ENCODE assay signal across 25 mouse cellular contexts in genomic region chr16:77471868-77472267, GRCm38 (mm10).
DNase-seq lines count a peak whose midpoint lies in the region; ATAC-seq lines count a peak whose summit lies in the region.
"Had no signal": no experiment of that assay in that cellular context is flagged by ENCODE, and none has a peak within 500 bp of the region (broad histone marks: within the 10 kb centered on the region; RNA-seq: fewer than 3 reads in every experiment).

No protein-coding gene starts in this region.

- no peaks in the 10 kb centered on the region for H3K4me1 ChIP-seq in intestine, embryonic 14.5 days (replicated peaks; ENCODE audit: control insufficient read depth, insufficient read depth, low read length)
- H3K4me1 ChIP-seq in intestine, embryonic 15.5 days (replicated peaks): no peaks in the 10 kb centered on the region
- peaks cover 3% of the 10 kb centered on the region; the same call in 1 of the 2 replicates for H3K4me1 ChIP-seq in hindbrain, embryonic 13.5 days (replicated peaks)
- H3K4me1 ChIP-seq in hindbrain, embryonic 14.5 days (replicated peaks; ENCODE audit: control insufficient read depth, insufficient read depth, low read length): no peaks in the 10 kb centered on the region
- H3K4me1 ChIP-seq in neural tube, embryonic 14.5 days (ENCODE audit: control insufficient read depth, insufficient read depth, low read length): no peaks in the 10 kb centered on the region
- H3K4me1 ChIP-seq: embryonic facial prominence, embryonic 13.5 days; forebrain, embryonic 10.5 days; hindbrain, embryonic 15.5 days; limb, embryonic 10.5 days; limb, embryonic 15.5 days; liver, embryonic 13.5 days; midbrain, embryonic 12.5 days; stomach, embryonic 15.5 days had no signal

- no peaks in the 10 kb centered on the region for H3K9me3 ChIP-seq in intestine, embryonic 14.5 days (ENCODE audit: control insufficient read depth, low read length)
- no peaks in the 10 kb centered on the region for H3K9me3 ChIP-seq in intestine, embryonic 15.5 days
- no peaks in the 10 kb centered on the region for H3K9me3 ChIP-seq in hindbrain, embryonic 13.5 days
- H3K9me3 ChIP-seq in hindbrain, embryonic 14.5 days (ENCODE audit: control insufficient read depth, low read length): no peaks in the 10 kb centered on the region
- no peaks in the 10 kb centered on the region for H3K9me3 ChIP-seq in neural tube, embryonic 14.5 days (ENCODE audit: control insufficient read depth, low read length)
- H3K9me3 ChIP-seq: embryonic facial prominence, embryonic 13.5 days; forebrain, embryonic 10.5 days; hindbrain, embryonic 15.5 days; limb, embryonic 10.5 days; limb, embryonic 15.5 days; liver, embryonic 13.5 days; midbrain, embryonic 12.5 days; stomach, embryonic 15.5 days had no signal

- H3K27me3 ChIP-seq in intestine, embryonic 14.5 days (replicated peaks; ENCODE audit: control insufficient read depth, insufficient read depth, low read length): no peaks in the 10 kb centered on the region
- no peaks in the 10 kb centered on the region for H3K27me3 ChIP-seq in intestine, embryonic 15.5 days (replicated peaks)
- no peaks in the 10 kb centered on the region for H3K27me3 ChIP-seq in hindbrain, embryonic 13.5 days
- no peaks in the 10 kb centered on the region for H3K27me3 ChIP-seq in hindbrain, embryonic 14.5 days (ENCODE audit: control insufficient read depth, insufficient read depth, low read length)
- no peaks in the 10 kb centered on the region for H3K27me3 ChIP-seq in neural tube, embryonic 14.5 days (ENCODE audit: control insufficient read depth, insufficient read depth, low read length)
- H3K27me3 ChIP-seq: embryonic facial prominence, embryonic 13.5 days; hindbrain, embryonic 15.5 days; limb, embryonic 15.5 days; liver, embryonic 13.5 days; midbrain, embryonic 12.5 days; stomach, embryonic 15.5 days had no signal

- 91% methylated on average over 3 of the region's 3 CpGs for WGBS in intestine, embryonic 14.5 days
- WGBS in intestine, embryonic 15.5 days: 100% methylated on average over 3 of the region's 3 CpGs
- WGBS in hindbrain, embryonic 13.5 days: 96% methylated on average over 3 of the region's 3 CpGs
- 95% methylated on average over 3 of the region's 3 CpGs for WGBS in hindbrain, embryonic 14.5 days
- 92% methylated on average over 3 of the region's 3 CpGs for WGBS in neural tube, embryonic 14.5 days

- 0 out of 2 replicates have a peak, but pooled peaks have one; percentile 36 for ATAC-seq in intestine, embryonic 14.5 days (replicated peaks; ENCODE audit: low FRiP score, low TSS enrichment, low read depth)
- no peak for ATAC-seq in intestine, embryonic 15.5 days
- ATAC-seq in hindbrain, embryonic 13.5 days (ENCODE audit: low FRiP score): peak; percentile 60
- ATAC-seq in hindbrain, embryonic 14.5 days (ENCODE audit: low FRiP score): peak; percentile 40; the same call in 1 of the 2 replicates
- ATAC-seq in neural tube, embryonic 14.5 days (ENCODE audit: low read depth): 0 out of 2 replicates have a peak, but pooled peaks have one; percentile 54
- ATAC-seq: activated CD4-positive, CD25-positive, alpha-beta regulatory T cell, adult 4 months; intestine, postnatal 0 days had no signal

- H3K9ac ChIP-seq in intestine, embryonic 14.5 days (ENCODE audit: low read length): no peak overlapping the region
- H3K9ac ChIP-seq in intestine, embryonic 15.5 days: no peak overlapping the region
- H3K9ac ChIP-seq in hindbrain, embryonic 13.5 days: no peak overlapping the region
- no peak overlapping the region for H3K9ac ChIP-seq in hindbrain, embryonic 14.5 days
- no peak overlapping the region for H3K9ac ChIP-seq in neural tube, embryonic 14.5 days (replicated peaks; ENCODE audit: low read depth, low read length)
- H3K9ac ChIP-seq: embryonic facial prominence, embryonic 13.5 days; hindbrain, embryonic 15.5 days; limb, embryonic 15.5 days; liver, embryonic 13.5 days; midbrain, embryonic 12.5 days; stomach, embryonic 15.5 days had no signal

- no peak for DNase-seq in intestine, embryonic 14.5 days (ENCODE audit: low spot score)
- DNase-seq in hindbrain, embryonic 14.5 days (ENCODE audit: low spot score): no peak
- no peak for DNase-seq in embryo, embryonic 10 days (ENCODE audit: low spot score)
- DNase-seq: adrenal gland, adult 2 months; cerebellum, adult 8-10 months; cerebellum, postnatal 36 days; gastrocnemius, postnatal 14 days; heart, postnatal 14 days; kidney, adult 9 months; layer of hippocampus, adult 9-11 months; liver, embryonic 13.5 days; lung, adult 2 months; right cerebral cortex, postnatal 25 days had no signal

- no peak overlapping the region for H3K27ac ChIP-seq in intestine, embryonic 14.5 days (ENCODE audit: low read depth)
- no peak overlapping the region for H3K27ac ChIP-seq in intestine, embryonic 15.5 days
- H3K27ac ChIP-seq in hindbrain, embryonic 13.5 days: 0 out of 2 replicates have a peak overlapping the region, but pooled peaks have one; percentile 9
- H3K27ac ChIP-seq in hindbrain, embryonic 14.5 days: no peak overlapping the region
- H3K27ac ChIP-seq in neural tube, embryonic 14.5 days (ENCODE audit: low read depth, low read length): no peak overlapping the region
- H3K27ac ChIP-seq: embryonic facial prominence, embryonic 13.5 days; forebrain, embryonic 10.5 days; hindbrain, embryonic 15.5 days; limb, embryonic 10.5 days; limb, embryonic 15.5 days; liver, embryonic 13.5 days; midbrain, embryonic 12.5 days; stomach, embryonic 15.5 days had no signal

- H3K36me3 ChIP-seq in intestine, embryonic 14.5 days (ENCODE audit: control insufficient read depth, insufficient read depth, low read length): no peaks in the 10 kb centered on the region
- no peaks in the 10 kb centered on the region for H3K36me3 ChIP-seq in intestine, embryonic 15.5 days
- H3K36me3 ChIP-seq in hindbrain, embryonic 13.5 days: peaks cover 17% of the 10 kb centered on the region; the same call in 1 of the 2 replicates
- no peaks in the 10 kb centered on the region for H3K36me3 ChIP-seq in hindbrain, embryonic 14.5 days (replicated peaks; ENCODE audit: control insufficient read depth, insufficient read depth)
- no peaks in the 10 kb centered on the region for H3K36me3 ChIP-seq in neural tube, embryonic 14.5 days (ENCODE audit: control insufficient read depth, insufficient read depth, low read length)
- H3K36me3 ChIP-seq: embryonic facial prominence, embryonic 13.5 days; hindbrain, embryonic 15.5 days; liver, embryonic 13.5 days; stomach, embryonic 15.5 days had no signal

- H3K4me3 ChIP-seq in intestine, embryonic 14.5 days (ENCODE audit: low read depth, low read length): no peak overlapping the region
- H3K4me3 ChIP-seq in intestine, embryonic 15.5 days (replicated peaks): no peak overlapping the region
- H3K4me3 ChIP-seq in hindbrain, embryonic 13.5 days: no peak overlapping the region
- no peak overlapping the region for H3K4me3 ChIP-seq in hindbrain, embryonic 14.5 days (replicated peaks; ENCODE audit: low read length)
- no peak overlapping the region for H3K4me3 ChIP-seq in neural tube, embryonic 14.5 days (ENCODE audit: low read depth, low read length)
- H3K4me3 ChIP-seq: embryonic facial prominence, embryonic 13.5 days; forebrain, embryonic 10.5 days; hindbrain, embryonic 15.5 days; limb, embryonic 10.5 days; limb, embryonic 15.5 days; liver, embryonic 13.5 days; midbrain, embryonic 12.5 days; stomach, embryonic 15.5 days had no signal

- H3K4me2 ChIP-seq in intestine, embryonic 14.5 days (ENCODE audit: low read length): no peak overlapping the region
- H3K4me2 ChIP-seq in intestine, embryonic 15.5 days (replicated peaks): no peak overlapping the region
- H3K4me2 ChIP-seq in hindbrain, embryonic 13.5 days: no peak overlapping the region
- no peak overlapping the region for H3K4me2 ChIP-seq in hindbrain, embryonic 14.5 days (replicated peaks)
- no peak overlapping the region for H3K4me2 ChIP-seq in neural tube, embryonic 14.5 days (ENCODE audit: low read depth, low read length)
- H3K4me2 ChIP-seq: embryonic facial prominence, embryonic 13.5 days; hindbrain, embryonic 15.5 days; limb, embryonic 15.5 days; liver, embryonic 13.5 days; midbrain, embryonic 12.5 days; stomach, embryonic 15.5 days had no signal
